In the genomic region with DNA sequence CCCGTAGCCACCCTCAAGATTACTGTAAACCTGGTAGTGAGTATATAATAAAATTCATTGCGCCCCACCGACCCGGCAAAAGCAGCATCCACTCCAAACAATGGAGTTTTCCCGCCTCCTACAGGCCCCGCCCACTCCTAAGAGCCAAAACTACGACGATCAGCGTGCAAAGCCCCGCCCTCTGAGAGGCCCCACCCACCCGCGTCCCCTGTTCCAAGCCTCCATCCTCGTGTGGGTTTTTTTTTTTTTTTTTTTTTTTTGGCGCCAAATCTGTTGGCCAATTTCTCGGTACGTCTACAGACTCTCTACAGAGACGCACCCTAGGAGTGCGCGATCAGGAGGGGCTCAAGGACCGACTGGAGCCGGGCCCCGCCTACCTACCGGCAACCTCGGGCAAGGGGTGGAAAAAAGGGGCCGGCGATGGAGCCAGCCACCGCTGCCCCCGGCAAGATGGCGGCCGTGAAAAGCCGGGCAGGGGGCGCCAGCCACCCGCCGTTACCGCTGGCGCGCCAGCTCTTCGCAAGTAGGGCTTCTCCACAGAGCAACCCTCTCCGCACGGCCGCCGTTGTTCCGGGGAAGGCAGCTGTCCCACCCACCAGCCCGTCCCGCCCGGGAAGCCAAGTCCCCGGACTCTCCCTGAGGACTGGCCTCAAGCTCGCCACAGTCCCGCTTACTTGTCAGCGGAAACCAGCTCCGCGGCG, we compare ENCODE assay signal across 8 mouse cellular contexts. TPM values are rescaled to one million over a fixed set of nuclear protein-coding genes. Genes with fewer than 3 reads are reported as not detected.
DNase-seq lines count a peak whose midpoint lies in the region; ATAC-seq and TF ChIP-seq lines count a peak whose summit lies in the region.

No protein-coding gene starts in this region.

- WGBS in hindbrain, postnatal 0 days, result 2% methylated on average over 53 of the region's 53 CpGs

- H3K27ac ChIP-seq in gastrocnemius, adult 2 months, result peak overlapping the region; percentile 87
- H3K27ac ChIP-seq in hindbrain, postnatal 0 days, result peak overlapping the region; percentile 94

- peak; percentile 80 to 93 for DNase-seq in adrenal gland, adult (ENCODE audit: inconsistent age in 2 of 2, low spot score in 1 of 2)
- peak; percentile 84 for DNase-seq in gastrocnemius, adult 2 months
- DNase-seq in hindbrain, postnatal 0 days (ENCODE audit: low spot score), result peak; percentile 94
- DNase-seq in left cerebral cortex, postnatal 10 days (ENCODE audit: extremely low spot score in 1 of 2, low spot score in 2 of 2), result peak; percentile 61 to 87
- DNase-seq in right cerebral cortex, postnatal 14 days, result peak; percentile 55
- DNase-seq in urinary bladder, postnatal 4 days (ENCODE audit: low spot score in 2 of 2), result peak; percentile 70 to 84

- 0 out of 2 replicates have a peak, but pooled peaks cover 9% of the 10 kb centered on the region for H3K4me1 ChIP-seq in hindbrain, postnatal 0 days (ENCODE audit: insufficient read depth, low read length)

- TF ChIP-seq CTCF in gastrocnemius, adult 2 months (IDR thresholded peaks at IDR 0.05), result no peak
- 0 out of 2 replicates have a peak, but pooled peaks have one; percentile 3 for TF ChIP-seq CTCF in hindbrain, postnatal 0 days (IDR thresholded peaks at IDR 0.05; ENCODE audit: low read depth)

- peak overlapping the region; percentile 86 for H3K4me2 ChIP-seq in hindbrain, postnatal 0 days (ENCODE audit: low read depth, low read length)

- no peaks in the 10 kb centered on the region for H3K9me3 ChIP-seq in hindbrain, postnatal 0 days (ENCODE audit: low read length)

- no peaks in the 10 kb centered on the region for H3K27me3 ChIP-seq in hindbrain, postnatal 0 days (ENCODE audit: insufficient read depth, low read length)

- peak; percentile 68 for ATAC-seq in common myeloid progenitor, adult 5-6 weeks (replicated peaks; ENCODE audit: low read depth, poor library complexity, severe bottlenecking)
- peak; percentile 85 for ATAC-seq in hindbrain, postnatal 0 days
- peak; percentile 75 for ATAC-seq in megakaryocyte progenitor cell, adult 5-6 weeks (replicated peaks; ENCODE audit: poor library complexity)

- intact Hi-C loops in gastrocnemius, adult 2 months (cut with DNase I), result no loop called here
- intact Hi-C loops in left cerebral cortex, postnatal 10 days (cut with DNase I), result no loop called here

- peak overlapping the region; percentile 93 for H3K4me3 ChIP-seq in gastrocnemius, adult 2 months
- peak overlapping the region; percentile 80 for H3K4me3 ChIP-seq in hindbrain, postnatal 0 days (ENCODE audit: low read length)

- peak overlapping the region; percentile 85 for H3K9ac ChIP-seq in hindbrain, postnatal 0 days (replicated peaks; ENCODE audit: low read length)

- no peaks in the 10 kb centered on the region; the same call in 1 of the 2 replicates for H3K36me3 ChIP-seq in hindbrain, postnatal 0 days (ENCODE audit: insufficient read depth, low read length)

RNA-seq across cellular contexts. Expression of a gene that starts 0.9 kb away (rescaled TPM):
- total RNA-seq in common myeloid progenitor, adult 5-6 weeks (2017), result 465 and 496 TPM in 2 replicates
- total RNA-seq in gastrocnemius, adult 2 months (2021), result 10 to 100 TPM; 11.5 to 11.8 TPM
- total RNA-seq in hindbrain, postnatal 0 days (2014; rRNA removed), result 40.5 and 53.2 TPM in 2 replicates
- polyA plus RNA-seq in hindbrain, postnatal 0 days (2015; fragmentation: Nextera tagmentation; extraction: Ambion mirVana), result 73.9 and 78.7 TPM in 2 replicates
- 10 to 100 TPM; 74.7 to 78.1 TPM for total RNA-seq in left cerebral cortex, postnatal 10 days (2021)
- total RNA-seq in megakaryocyte progenitor cell, adult 5-6 weeks (2015), result 179 and 194 TPM in 2 replicates
- total RNA-seq in megakaryocyte progenitor cell, adult 5-6 weeks (2017), result 414 and 474 TPM in 2 replicates

RNA-seq across cellular contexts. Expression of a gene that starts 24.7 kb away (rescaled TPM):
- 416 TPM in 2 replicates for total RNA-seq in common myeloid progenitor, adult 5-6 weeks (2017)
- 100 to 1,000 TPM; 178 to 196 TPM for total RNA-seq in gastrocnemius, adult 2 months (2021)
- 523 and 571 TPM in 2 replicates for total RNA-seq in hindbrain, postnatal 0 days (2014; rRNA removed)
- 752 and 790 TPM in 2 replicates for polyA plus RNA-seq in hindbrain, postnatal 0 days (2015; fragmentation: Nextera tagmentation; extraction: Ambion mirVana)
- 100 to 1,000 TPM; 594 to 625 TPM for total RNA-seq in left cerebral cortex, postnatal 10 days (2021)
- total RNA-seq in megakaryocyte progenitor cell, adult 5-6 weeks (2015), result 370 and 377 TPM in 2 replicates
- total RNA-seq in megakaryocyte progenitor cell, adult 5-6 weeks (2017), result 591 and 829 TPM in 2 replicates

RNA-seq across cellular contexts. Expression of a gene that starts 30.4 kb away (rescaled TPM):
- 1.6 and 5.6 TPM in 2 replicates for total RNA-seq in common myeloid progenitor, adult 5-6 weeks (2017)
- total RNA-seq in gastrocnemius, adult 2 months (2021), result 1 to 10 TPM; 1.4 to 2.0 TPM
- total RNA-seq in hindbrain, postnatal 0 days (2014; rRNA removed), result 1.1 and 3.7 TPM in 2 replicates
- polyA plus RNA-seq in hindbrain, postnatal 0 days (2015; fragmentation: Nextera tagmentation; extraction: Ambion mirVana), result 4.2 and 5.8 TPM in 2 replicates
- 1 to 10 TPM; 3.5 to 3.9 TPM for total RNA-seq in left cerebral cortex, postnatal 10 days (2021)
- total RNA-seq in megakaryocyte progenitor cell, adult 5-6 weeks (2015), result 2.9 and 5.0 TPM in 2 replicates
- 0.91 and 1.4 TPM in 2 replicates for total RNA-seq in megakaryocyte progenitor cell, adult 5-6 weeks (2017)

RNA-seq across cellular contexts. Expression of a gene that starts 58.5 kb away (rescaled TPM):
- total RNA-seq in common myeloid progenitor, adult 5-6 weeks (2017), result 266 and 285 TPM in 2 replicates
- total RNA-seq in gastrocnemius, adult 2 months (2021), result 100 to 1,000 TPM; 260 to 273 TPM
- 119 and 136 TPM in 2 replicates for total RNA-seq in hindbrain, postnatal 0 days (2014; rRNA removed)
- 589 and 626 TPM in 2 replicates for polyA plus RNA-seq in hindbrain, postnatal 0 days (2015; fragmentation: Nextera tagmentation; extraction: Ambion mirVana)
- 100 to 1,000 TPM; 173 to 197 TPM for total RNA-seq in left cerebral cortex, postnatal 10 days (2021)
- 400 and 435 TPM in 2 replicates for total RNA-seq in megakaryocyte progenitor cell, adult 5-6 weeks (2015)
- 254 and 304 TPM in 2 replicates for total RNA-seq in megakaryocyte progenitor cell, adult 5-6 weeks (2017)

Comparison
In these comparisons a context has a peak if more than half of its experiments do, and no peak if none do; other contexts are left out.
1. Peak in every context shown above with its lines: DNase-seq, ATAC-seq, H3K4me3 ChIP-seq and H3K27ac ChIP-seq.